14 mouse cellular contexts compared by ENCODE assay signal in genomic region chr9:38953401-38954123, GRCm38 (mm10). TPM values are rescaled to one million over a fixed set of nuclear protein-coding genes. Genes with fewer than 3 reads are reported as not detected.
DNase-seq lines count a peak whose midpoint lies in the region.
"Had no signal": no experiment of that assay in that cellular context is flagged by ENCODE, and none has a peak within 500 bp of the region (broad histone marks: within the 10 kb centered on the region; RNA-seq: fewer than 3 reads in every experiment).

No protein-coding gene starts in this region.

- peak; percentile 66 for DNase-seq in heart, adult 11 months
- DNase-seq in heart, postnatal 14 days: no peak
- DNase-seq in right cerebral cortex, adult 18-20 months: peak; percentile 44
- no peak for DNase-seq in right cerebral cortex, postnatal 4 days
- DNase-seq in layer of hippocampus, adult 9-11 months: peak; percentile 34
- no peak for DNase-seq in gastrocnemius, adult 8-10 months (ENCODE audit: low spot score in 2 of 2)
- DNase-seq in urinary bladder, adult 2 months (ENCODE audit: low spot score): no peak

- intact Hi-C loops in heart, postnatal 14 days (cut with DNase I): no loop called here

RNA-seq across cellular contexts. Expression of gene Olfr933, which starts 18.6 kb away (rescaled TPM):
- not detected for total RNA-seq in heart, postnatal 14 days (2021)
- total RNA-seq in gastrocnemius, adult 8-10 months (2022): not detected
- not detected in 2 replicates for polyA plus RNA-seq in urinary bladder, adult 2 months (2012; rRNA removed)
- total RNA-seq: ES-E14; left cerebral cortex, adult 18-20 months had no signal
- polyA plus RNA-seq: forebrain, embryonic 13.5 days; heart, embryonic 12.5 days; hindbrain, embryonic 16.5 days; lung, embryonic 16.5 days; testis, adult 2 months had no signal

RNA-seq across cellular contexts. Expression of gene Olfr930, which starts 24.0 kb away (rescaled TPM):
- total RNA-seq in heart, postnatal 14 days (2021): not detected
- total RNA-seq in gastrocnemius, adult 8-10 months (2022): not detected
- polyA plus RNA-seq in urinary bladder, adult 2 months (2012; rRNA removed): not detected in 2 replicates
- total RNA-seq: ES-E14; left cerebral cortex, adult 18-20 months had no signal
- polyA plus RNA-seq: forebrain, embryonic 13.5 days; heart, embryonic 12.5 days; hindbrain, embryonic 16.5 days; lung, embryonic 16.5 days had no signal

RNA-seq across cellular contexts. Expression of gene Olfr934, which starts 34.6 kb away (rescaled TPM):
- total RNA-seq in heart, postnatal 14 days (2021): not detected
- not detected for total RNA-seq in gastrocnemius, adult 8-10 months (2022)
- not detected in 2 replicates for polyA plus RNA-seq in urinary bladder, adult 2 months (2012; rRNA removed)
- total RNA-seq: ES-E14; left cerebral cortex, adult 18-20 months had no signal
- polyA plus RNA-seq: forebrain, embryonic 13.5 days; heart, embryonic 12.5 days; hindbrain, embryonic 16.5 days; lung, embryonic 16.5 days; testis, adult 2 months had no signal

RNA-seq across cellular contexts. Expression of gene Olfr935, which starts 45.9 kb away (rescaled TPM):
- total RNA-seq in heart, postnatal 14 days (2021): not detected
- not detected for total RNA-seq in gastrocnemius, adult 8-10 months (2022)
- not detected in 2 replicates for polyA plus RNA-seq in urinary bladder, adult 2 months (2012; rRNA removed)
- total RNA-seq: ES-E14; left cerebral cortex, adult 18-20 months had no signal
- polyA plus RNA-seq: forebrain, embryonic 13.5 days; heart, embryonic 12.5 days; hindbrain, embryonic 16.5 days; lung, embryonic 16.5 days; testis, adult 2 months had no signal

Comparison
In these comparisons a context has a peak if more than half of its experiments do, and no peak if none do; other contexts are left out.
1. DNase-seq: peak in heart, adult 11 months (single experiment), right cerebral cortex, adult 18-20 months (single experiment) and layer of hippocampus, adult 9-11 months (single experiment); none in heart, postnatal 14 days (0 of 2), right cerebral cortex, postnatal 4 days (single experiment), gastrocnemius, adult 8-10 months (0 of 2) and urinary bladder, adult 2 months (single experiment).